Mouse (Mus musculus): ENCODE measurements at regions not wholly inside any gene's neighbourhood (a gene's known extent, or its start where the extent isn't known, plus 50 kb on each side); places are given as distances from the start of the nearest gene placed in this dataset.

- peak; percentile 95 for DNase-seq (ENCODE audit: low read depth, low spot score)
Observed at GRCm38 (mm10) chr16:49278478-49278877, 221.2 kb downstream of the Myh15 start.

GRCm38 (mm10) chr16:49288096-49288714 lies 230.9 kb downstream of the Myh15 start:
- DNase-seq (ENCODE audit: low read depth, low spot score): peak; percentile 40

- peak; percentile 99 for DNase-seq (ENCODE audit: low read depth, low spot score)
Observed at GRCm38 (mm10) chr16:49289200-49290079, 232.2 kb downstream of the Myh15 start.

GRCm38 (mm10) chr16:49303612-49304307 lies 246.5 kb downstream of the Myh15 start:
- no peak for DNase-seq (ENCODE audit: low read depth, low spot score)

- no peak for DNase-seq (ENCODE audit: low read depth, low spot score)
Observed at GRCm38 (mm10) chr16:49304354-49304753, 247.1 kb downstream of the Myh15 start.

GRCm38 (mm10) chr16:49317061-49317460 lies 259.8 kb downstream of the Myh15 start:
- DNase-seq (ENCODE audit: low read depth, low spot score): peak; percentile 20

GRCm38 (mm10) chr16:49319047-49319678 lies 261.9 kb downstream of the Myh15 start:
- no peak for DNase-seq (ENCODE audit: low read depth, low spot score)

- DNase-seq (ENCODE audit: low read depth, low spot score): no peak
Observed at GRCm38 (mm10) chr16:49319774-49320173, 262.5 kb downstream of the Myh15 start.

- DNase-seq (ENCODE audit: low read depth, low spot score): peak; percentile 25
Observed at GRCm38 (mm10) chr16:49321951-49322350, 264.7 kb downstream of the Myh15 start.

- peak; percentile 43 for DNase-seq (ENCODE audit: low read depth, low spot score)
Observed at GRCm38 (mm10) chr16:49330725-49331386, 273.6 kb downstream of the Myh15 start.

GRCm38 (mm10) chr16:49332107-49332722 lies 274.9 kb downstream of the Myh15 start:
- DNase-seq (ENCODE audit: low read depth, low spot score): peak; percentile 96

- no peak for DNase-seq (ENCODE audit: low read depth, low spot score)
Observed at GRCm38 (mm10) chr16:49335916-49336315, 278.6 kb downstream of the Myh15 start.

- no peak for DNase-seq (ENCODE audit: low read depth, low spot score)
Observed at GRCm38 (mm10) chr16:49337948-49338347, 280.7 kb downstream of the Myh15 start.

- peak; percentile 40 for DNase-seq (ENCODE audit: low read depth, low spot score)
Observed at GRCm38 (mm10) chr16:49358404-49358803, 301.1 kb downstream of the Myh15 start.

- DNase-seq (ENCODE audit: low read depth, low spot score): peak; percentile 87
Observed at GRCm38 (mm10) chr16:49361731-49362130, 304.4 kb downstream of the Myh15 start.

GRCm38 (mm10) chr16:49369450-49369849 lies 312.2 kb downstream of the Myh15 start:
- DNase-seq (ENCODE audit: low read depth, low spot score): peak; percentile 90

GRCm38 (mm10) chr16:49375108-49375507 lies 317.8 kb downstream of the Myh15 start:
- DNase-seq (ENCODE audit: low read depth, low spot score): no peak

- DNase-seq (ENCODE audit: low read depth, low spot score): no peak
Observed at GRCm38 (mm10) chr16:49378917-49379473, 320.0 kb upstream of the Ift57 start.

GRCm38 (mm10) chr16:49388135-49388534 lies 310.9 kb upstream of the Ift57 start:
- DNase-seq (ENCODE audit: low read depth, low spot score): no peak

Measured in 3T3-L1 (cell line).